Mouse (Mus musculus): Measurements from ENCODE around the gene Psrc1. TPM values are rescaled to one million over a fixed set of nuclear protein-coding genes. Genes with fewer than 3 reads are reported as not detected.

Gene Psrc1
- total and polyA plus RNA-seq, 3 experiments, result 89.1 to 108 (median 106) TPM

DNA sequence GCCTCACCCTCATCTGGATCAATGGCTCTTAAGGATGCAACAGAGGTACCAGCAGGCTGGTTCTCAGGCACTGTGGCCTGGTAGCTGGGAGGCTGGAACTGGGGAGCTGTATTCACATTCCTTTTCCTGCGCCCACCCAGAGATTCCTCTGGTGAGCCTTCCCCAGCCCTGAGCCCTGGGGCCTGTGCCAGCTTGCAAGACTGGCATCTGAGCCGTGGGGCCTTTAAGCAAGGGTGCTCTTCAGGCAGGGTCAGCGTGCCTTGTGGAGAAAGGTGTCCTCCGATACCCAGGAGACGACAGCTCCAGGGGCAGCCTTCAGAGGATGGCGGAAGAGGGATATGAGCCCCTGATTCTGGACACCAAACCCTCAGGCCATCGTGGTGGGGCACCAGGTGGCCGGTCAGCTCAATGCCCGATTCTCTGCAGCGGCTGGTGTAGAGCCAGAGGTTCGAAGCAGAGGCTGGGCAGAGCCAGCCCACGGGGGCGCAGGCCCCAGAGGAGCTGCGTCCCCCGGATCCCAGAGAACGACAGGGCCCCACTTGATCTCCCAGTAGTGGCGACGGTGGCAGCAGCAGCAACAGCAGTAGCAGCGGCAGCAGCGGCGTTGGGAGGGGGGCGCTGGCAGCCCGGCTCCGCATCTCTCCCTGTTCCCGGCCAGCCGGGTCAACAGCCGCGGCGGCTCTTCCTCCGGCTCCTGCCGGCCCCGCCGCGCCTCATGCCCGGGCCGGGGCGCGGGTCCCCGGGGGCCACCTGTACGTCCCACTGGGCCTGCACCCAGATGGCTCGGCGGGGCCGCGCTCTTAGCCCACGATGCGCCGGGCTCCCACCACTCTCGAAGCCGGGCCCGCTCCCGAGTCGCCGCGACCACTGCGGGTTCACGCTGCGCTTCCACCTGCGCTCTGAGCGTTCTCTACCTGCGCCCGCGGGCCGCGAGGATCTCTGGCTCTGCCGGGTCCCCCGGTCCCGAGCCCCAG is 31.5 kb downstream of the Psrc1 start, which contains the start of gene Celsr2:
Celsr2 (minus strand) TSS at position 696 of the 974 bp plus-strand sequence.
- dilution Hi-C loops (cut with MboI; ENCODE audit: extremely low pct_ligation_motif_present, extremely low pct_unique_long_range_greater_than_20kb, low sequenced_read_pairs), result no loop called here
- Histone ChIP-seq H3K36me3 (replicated peaks in 1 of 2; ENCODE audit: control insufficient read depth in 1 of 2, insufficient read depth in 1 of 2, low read length in 1 of 2) (no peaks in the 10 kb centered on the region), H3K27me3 (replicated peaks) (peaks cover 12% of the 10 kb centered on the region), H3K9ac (ENCODE audit: insufficient read depth, low read depth) (no peak within 1 kb of the TSS), H3K4me1 (ENCODE audit: control insufficient read depth in 1 of 2, insufficient read depth in 2 of 2) (peaks cover 0 to 8% of the 10 kb centered on the region in 2 experiments; a peak in 2 of 4 replicates), H3K27ac (ENCODE audit: insufficient read depth, low read depth) (no peak within 1 kb of the TSS), H3K9me3 (replicated peaks; ENCODE audit: low read length) (peaks cover 32% of the 10 kb centered on the region), H3K4me3 (replicated peaks in 1 of 3; ENCODE audit: low read depth in 2 of 3, low read length in 2 of 3, poor library complexity in 1 of 3) (no peak within 1 kb of the TSS), H3K4me2 (ENCODE audit: insufficient read depth, low read depth, poor library complexity, severe bottlenecking) (no peak within 1 kb of the TSS), H3K79me2 (replicated peaks; ENCODE audit: control insufficient read depth, extremely low read depth, insufficient read depth, poor library complexity, severe bottlenecking) (no peaks in the 10 kb centered on the region)
- no peak for DNase-seq (ENCODE audit: extremely low read depth)
- in situ Hi-C loops (cut with MboI; ENCODE audit: low pct_ligation_motif_present, low pct_unique_long_range_greater_than_20kb, low sequenced_read_pairs), result loop anchor here (25.0 kb wide), 1 partner anchor 372 kb away; no protein-coding TSS in a partner anchor
- TF ChIP-seq ELF1 (IDR thresholded peaks at IDR 0.05; ENCODE audit: low read depth, low read length) (no peak), ZNF384 (IDR thresholded peaks at IDR 0.05; ENCODE audit: low read depth, low read length) (no peak), EP300 (IDR thresholded peaks at IDR 0.05; ENCODE audit: low read length) (no peak), MAFK (IDR thresholded peaks at IDR 0.05; ENCODE audit: insufficient replicate concordance, low read length) (no peak), KAT2A (IDR thresholded peaks at IDR 0.05; ENCODE audit: insufficient replicate concordance, low read length) (no peak), TBP (conservative IDR thresholded peaks at IDR 0.05; ENCODE audit: low read depth, low read length) (no peak), JUND (conservative IDR thresholded peaks at IDR 0.05; ENCODE audit: low read depth, low read length) (no peak), SIN3A (IDR thresholded peaks at IDR 0.05; ENCODE audit: low read length) (no peak), BHLHE40 (IDR thresholded peaks at IDR 0.05; ENCODE audit: low read depth, low read length) (no peak), IRF4 (IDR thresholded peaks at IDR 0.05; ENCODE audit: low read depth, low read length) (no peak), MXI1 (IDR thresholded peaks at IDR 0.05; ENCODE audit: low read depth, low read length) (no peak), RCOR1 (conservative IDR thresholded peaks at IDR 0.05; ENCODE audit: low read depth, low read length) (no peak), CTCF (conservative IDR thresholded peaks at IDR 0.05 in 1 of 2, IDR thresholded peaks at IDR 0.05 in 1 of 2; ENCODE audit: low read depth in 2 of 2, low read length in 2 of 2) (no peak), POLR2AphosphoS2 (IDR thresholded peaks at IDR 0.05; ENCODE audit: low read depth, low read length) (no peak), CHD1 (IDR thresholded peaks at IDR 0.05; ENCODE audit: low read depth, low read length) (no peak), GABPA (IDR thresholded peaks at IDR 0.05; ENCODE audit: insufficient replicate concordance, low read depth, low read length) (no peak)

DNA sequence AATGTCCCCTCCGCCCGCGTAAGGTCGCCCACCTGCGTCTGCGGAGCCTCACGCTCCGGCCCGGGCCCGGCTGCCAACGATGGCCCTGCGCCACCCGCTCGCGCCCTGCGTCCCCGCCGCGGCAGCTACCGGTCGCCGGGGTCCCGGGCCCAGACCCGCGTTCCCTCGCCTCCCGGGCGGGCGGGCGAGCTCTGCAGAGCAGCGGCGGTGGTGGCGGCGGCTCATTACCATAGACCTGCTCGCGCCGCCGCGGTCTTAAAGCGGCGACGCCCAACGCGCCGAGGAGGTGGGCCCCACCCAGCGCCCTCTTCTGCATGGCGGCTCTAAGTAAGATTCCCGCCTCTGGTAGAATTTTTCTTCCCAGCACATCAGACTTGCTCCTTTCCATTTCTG is 32.2 kb downstream of the Psrc1 start:
- Histone ChIP-seq H3K9me3 (replicated peaks; ENCODE audit: low read length) (peaks cover 32% of the 10 kb centered on the region), H3K79me2 (replicated peaks; ENCODE audit: control insufficient read depth, extremely low read depth, insufficient read depth, poor library complexity, severe bottlenecking) (no peaks in the 10 kb centered on the region), H3K27ac (ENCODE audit: insufficient read depth, low read depth) (no peak overlapping the region), H3K4me3 (replicated peaks in 1 of 3; ENCODE audit: low read depth in 2 of 3, low read length in 2 of 3, poor library complexity in 1 of 3) (no peak overlapping the region), H3K27me3 (replicated peaks) (peaks cover 6% of the 10 kb centered on the region), H3K36me3 (replicated peaks in 1 of 2; ENCODE audit: control insufficient read depth in 1 of 2, insufficient read depth in 1 of 2, low read length in 1 of 2) (no peaks in the 10 kb centered on the region), H3K9ac (ENCODE audit: insufficient read depth, low read depth) (no peak overlapping the region), H3K4me1 (ENCODE audit: control insufficient read depth in 1 of 2, insufficient read depth in 2 of 2) (peaks cover 0 to 8% of the 10 kb centered on the region in 2 experiments; a peak in 2 of 4 replicates), H3K4me2 (ENCODE audit: insufficient read depth, low read depth, poor library complexity, severe bottlenecking) (no peak overlapping the region)
- TF ChIP-seq EP300 (IDR thresholded peaks at IDR 0.05; ENCODE audit: low read length) (no peak), RAD21 (IDR thresholded peaks at IDR 0.05; ENCODE audit: low read depth, low read length) (no peak), ZNF384 (IDR thresholded peaks at IDR 0.05; ENCODE audit: low read depth, low read length) (no peak), ZMIZ1 (IDR thresholded peaks at IDR 0.05; ENCODE audit: low read depth, low read length) (no peak), ETS1 (conservative IDR thresholded peaks at IDR 0.05; ENCODE audit: low read depth, low read length) (no peak), CHD1 (IDR thresholded peaks at IDR 0.05; ENCODE audit: low read depth, low read length) (no peak), PAX5 (IDR thresholded peaks at IDR 0.05; ENCODE audit: low read length) (no peak), POLR2A (IDR thresholded peaks at IDR 0.05; ENCODE audit: low read depth, low read length) (no peak), HCFC1 (IDR thresholded peaks at IDR 0.05; ENCODE audit: low read depth, low read length) (no peak), NRF1 (IDR thresholded peaks at IDR 0.05; ENCODE audit: low read depth, low read length) (no peak), E2F4 (IDR thresholded peaks at IDR 0.05; ENCODE audit: insufficient replicate concordance, low read depth, low read length) (no peak), MAZ (IDR thresholded peaks at IDR 0.05; ENCODE audit: low read depth, low read length) (no peak), ELF1 (IDR thresholded peaks at IDR 0.05; ENCODE audit: low read depth, low read length) (no peak), JUN (IDR thresholded peaks at IDR 0.05; ENCODE audit: insufficient read depth, low read depth, low read length) (no peak), CTCF (conservative IDR thresholded peaks at IDR 0.05 in 1 of 2, IDR thresholded peaks at IDR 0.05 in 1 of 2; ENCODE audit: low read depth in 2 of 2, low read length in 2 of 2) (no peak), ZKSCAN1 (IDR thresholded peaks at IDR 0.05; ENCODE audit: borderline replicate concordance, low read depth, low read length) (no peak), SMC3 (IDR thresholded peaks at IDR 0.05; ENCODE audit: low read depth, low read length) (no peak), IRF4 (IDR thresholded peaks at IDR 0.05; ENCODE audit: low read depth, low read length) (no peak)
- DNase-seq (ENCODE audit: extremely low read depth), result no peak
- dilution Hi-C loops (cut with MboI; ENCODE audit: extremely low pct_ligation_motif_present, extremely low pct_unique_long_range_greater_than_20kb, low sequenced_read_pairs) (no loop called here), in situ Hi-C loops (cut with MboI; ENCODE audit: low pct_ligation_motif_present, low pct_unique_long_range_greater_than_20kb, low sequenced_read_pairs) (loop anchor here (25.0 kb wide), 1 partner anchor 371 kb away; no protein-coding TSS in a partner anchor)
